Comparison of ENCODE assay signal across 22 mouse cellular contexts in the genomic region with DNA sequence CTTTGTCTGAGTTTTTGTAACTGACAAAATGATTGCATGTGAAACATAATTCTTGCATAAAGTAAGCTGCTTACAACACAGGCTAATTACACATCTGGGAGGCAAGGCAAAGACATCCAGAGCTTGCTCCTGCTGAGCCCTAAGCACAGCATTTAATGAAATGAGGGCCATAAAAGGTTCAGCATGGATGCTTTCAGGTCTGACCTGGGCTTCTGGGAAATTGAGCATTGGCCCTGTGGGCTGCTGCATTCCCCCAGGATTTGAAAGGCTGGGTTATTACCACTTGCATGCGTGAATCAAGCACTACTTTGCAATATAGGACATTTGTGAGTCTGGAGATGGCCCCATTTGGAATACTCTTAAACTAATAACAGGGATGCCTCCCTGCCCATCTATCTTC.
A peak's percentile ranks its signal among the peaks of the same experiment; 100 is the strongest.
DNase-seq lines count a peak whose midpoint lies in the region; ATAC-seq lines count a peak whose summit lies in the region.
"Had no signal": no experiment of that assay in that cellular context is flagged by ENCODE, and none has a peak within 500 bp of the region (broad histone marks: within the 10 kb centered on the region; RNA-seq: fewer than 3 reads in every experiment).

No protein-coding gene starts in this region.

- no peak for DNase-seq in forebrain, embryonic 11.5 days (ENCODE audit: low spot score)
- DNase-seq in forebrain, embryonic 10.5 days (ENCODE audit: extremely low spot score, low spot score), result no peak
- DNase-seq in limb, embryonic 11.5 days (ENCODE audit: low spot score), result peak; percentile 62
- DNase-seq in cerebellum, adult 8-10 months, result no peak
- no peak for DNase-seq in urinary bladder, adult 18-20 months (ENCODE audit: low spot score in 2 of 2)
- DNase-seq: adrenal gland, postnatal 36 days; cerebellum, adult 11 months; cerebellum, adult 9-10 months; cerebellum, postnatal 25 days; gastrocnemius, adult 2 months; gastrocnemius, postnatal 25 days had no signal

- H3K4me2 ChIP-seq in forebrain, embryonic 11.5 days (ENCODE audit: low read depth, low read length, severe bottlenecking), result no peak overlapping the region
- no peak overlapping the region for H3K4me2 ChIP-seq in neural tube, embryonic 13.5 days
- no peak overlapping the region for H3K4me2 ChIP-seq in neural tube, embryonic 15.5 days
- no peak overlapping the region for H3K4me2 ChIP-seq in limb, embryonic 11.5 days (ENCODE audit: low read depth, severe bottlenecking)
- H3K4me2 ChIP-seq: embryonic facial prominence, embryonic 12.5 days; forebrain, embryonic 15.5 days; heart, embryonic 12.5 days; hindbrain, embryonic 14.5 days had no signal

- H3K36me3 ChIP-seq in forebrain, embryonic 11.5 days (ENCODE audit: control insufficient read depth, insufficient read depth, low read length), result no peaks in the 10 kb centered on the region
- H3K36me3 ChIP-seq in forebrain, embryonic 10.5 days (replicated peaks), result no peaks in the 10 kb centered on the region
- no peaks in the 10 kb centered on the region for H3K36me3 ChIP-seq in neural tube, embryonic 13.5 days
- no peaks in the 10 kb centered on the region for H3K36me3 ChIP-seq in neural tube, embryonic 15.5 days
- no peaks in the 10 kb centered on the region for H3K36me3 ChIP-seq in limb, embryonic 11.5 days (ENCODE audit: control insufficient read depth, insufficient read depth, low read length)
- H3K36me3 ChIP-seq: embryonic facial prominence, embryonic 12.5 days; forebrain, embryonic 15.5 days; heart, embryonic 12.5 days; hindbrain, embryonic 10.5 days had no signal

- no peak for ATAC-seq in forebrain, embryonic 11.5 days (replicated peaks; ENCODE audit: low FRiP score)
- peak; percentile 71 for ATAC-seq in neural tube, embryonic 13.5 days (ENCODE audit: low read depth)
- no peak for ATAC-seq in neural tube, embryonic 15.5 days (ENCODE audit: low FRiP score)
- no peak for ATAC-seq in limb, embryonic 11.5 days (ENCODE audit: insufficient number of reproducible peaks, low FRiP score, low TSS enrichment, low read depth)
- ATAC-seq: activated CD4-positive, CD25-positive, alpha-beta regulatory T cell, adult 4 months; forebrain, embryonic 15.5 days; intestine, embryonic 16.5 days; Patski had no signal

- H3K4me1 ChIP-seq in forebrain, embryonic 11.5 days (replicated peaks; ENCODE audit: control insufficient read depth, insufficient read depth, low read length), result peaks cover 3% of the 10 kb centered on the region; the same call in 1 of the 2 replicates
- peaks cover 15% of the 10 kb centered on the region for H3K4me1 ChIP-seq in forebrain, embryonic 10.5 days
- peaks cover 8% of the 10 kb centered on the region for H3K4me1 ChIP-seq in neural tube, embryonic 13.5 days (replicated peaks)
- H3K4me1 ChIP-seq in neural tube, embryonic 15.5 days, result peaks cover 7% of the 10 kb centered on the region; the same call in 1 of the 2 replicates
- H3K4me1 ChIP-seq in limb, embryonic 11.5 days (ENCODE audit: control insufficient read depth, insufficient read depth, low read length), result peaks cover 12% of the 10 kb centered on the region; the same call in 1 of the 2 replicates
- H3K4me1 ChIP-seq: heart, embryonic 12.5 days had no signal

- no peak overlapping the region for H3K9ac ChIP-seq in forebrain, embryonic 11.5 days (ENCODE audit: low read length)
- no peak overlapping the region for H3K9ac ChIP-seq in neural tube, embryonic 13.5 days
- no peak overlapping the region for H3K9ac ChIP-seq in neural tube, embryonic 15.5 days (replicated peaks)
- H3K9ac ChIP-seq in limb, embryonic 11.5 days (ENCODE audit: low read length), result no peak overlapping the region
- H3K9ac ChIP-seq: embryonic facial prominence, embryonic 12.5 days; forebrain, embryonic 15.5 days; heart, embryonic 12.5 days; hindbrain, embryonic 14.5 days had no signal

- whole genome bisulfite sequencing in forebrain, embryonic 11.5 days, result 39% methylated on average over 1 of the region's 1 CpGs
- WGBS in forebrain, embryonic 10.5 days, result 38% methylated on average over 1 of the region's 1 CpGs
- 6% methylated on average over 1 of the region's 1 CpGs for WGBS in neural tube, embryonic 13.5 days
- 5% methylated on average over 1 of the region's 1 CpGs for WGBS in neural tube, embryonic 15.5 days
- 0% methylated on average over 1 of the region's 1 CpGs for WGBS in limb, embryonic 11.5 days

- no peaks in the 10 kb centered on the region for H3K27me3 ChIP-seq in forebrain, embryonic 11.5 days (ENCODE audit: control insufficient read depth, insufficient read depth, low read length)
- no peaks in the 10 kb centered on the region for H3K27me3 ChIP-seq in forebrain, embryonic 10.5 days (ENCODE audit: poor library complexity, severe bottlenecking)
- no peaks in the 10 kb centered on the region for H3K27me3 ChIP-seq in neural tube, embryonic 13.5 days
- H3K27me3 ChIP-seq in neural tube, embryonic 15.5 days (replicated peaks), result no peaks in the 10 kb centered on the region
- H3K27me3 ChIP-seq in limb, embryonic 11.5 days (ENCODE audit: control insufficient read depth, insufficient read depth, low read length), result no peaks in the 10 kb centered on the region
- H3K27me3 ChIP-seq: CH12.LX; embryonic facial prominence, embryonic 12.5 days; forebrain, embryonic 15.5 days; heart, embryonic 12.5 days; Patski had no signal

- peak overlapping the region; percentile 13; the same call in 1 of the 2 replicates for H3K27ac ChIP-seq in forebrain, embryonic 11.5 days (ENCODE audit: low read depth, low read length)
- H3K27ac ChIP-seq in forebrain, embryonic 10.5 days, result no peak overlapping the region
- H3K27ac ChIP-seq in neural tube, embryonic 13.5 days (replicated peaks), result no peak overlapping the region
- H3K27ac ChIP-seq in neural tube, embryonic 15.5 days (replicated peaks), result no peak overlapping the region
- no peak overlapping the region for H3K27ac ChIP-seq in limb, embryonic 11.5 days (replicated peaks; ENCODE audit: low read depth, low read length)
- H3K27ac ChIP-seq: embryonic facial prominence, embryonic 12.5 days; forebrain, embryonic 15.5 days; gastrocnemius, adult 2 months; hindbrain, embryonic 10.5 days; hindbrain, embryonic 14.5 days had no signal

- H3K4me3 ChIP-seq in forebrain, embryonic 11.5 days (ENCODE audit: low read depth, low read length), result no peak overlapping the region
- no peak overlapping the region for H3K4me3 ChIP-seq in forebrain, embryonic 10.5 days
- H3K4me3 ChIP-seq in neural tube, embryonic 13.5 days, result no peak overlapping the region
- no peak overlapping the region for H3K4me3 ChIP-seq in neural tube, embryonic 15.5 days (replicated peaks)
- H3K4me3 ChIP-seq in limb, embryonic 11.5 days (ENCODE audit: low read depth, low read length), result no peak overlapping the region
- H3K4me3 ChIP-seq: embryonic facial prominence, embryonic 12.5 days; forebrain, embryonic 15.5 days; gastrocnemius, adult 2 months; heart, embryonic 12.5 days; hindbrain, embryonic 10.5 days had no signal

- H3K9me3 ChIP-seq in forebrain, embryonic 11.5 days (ENCODE audit: control insufficient read depth, low read length), result no peaks in the 10 kb centered on the region
- H3K9me3 ChIP-seq in forebrain, embryonic 10.5 days, result no peaks in the 10 kb centered on the region
- H3K9me3 ChIP-seq in neural tube, embryonic 13.5 days, result no peaks in the 10 kb centered on the region
- no peaks in the 10 kb centered on the region for H3K9me3 ChIP-seq in neural tube, embryonic 15.5 days (replicated peaks)
- H3K9me3 ChIP-seq in limb, embryonic 11.5 days (ENCODE audit: control insufficient read depth, low read length), result no peaks in the 10 kb centered on the region
- H3K9me3 ChIP-seq: embryonic facial prominence, embryonic 12.5 days; forebrain, embryonic 15.5 days; heart, embryonic 12.5 days; hindbrain, embryonic 10.5 days had no signal
